Mouse (Mus musculus) kidney, postnatal 0 days (tissue): ENCODE measurements at regions not wholly inside any gene's neighbourhood (a gene's known extent, or its start where the extent isn't known, plus 50 kb on each side); places are given as distances from the start of the nearest gene placed in this dataset.

Experiments
- ATAC-seq: fragments of 200-750 bp; cut with Nextera tagmentation; replicated peaks from 2 replicates; pipeline ENCODE4 v1.8.0; 2017; ENCODE audit warnings: low read depth, moderate number of reproducible peaks, moderate TSS enrichment, moderate library complexity; ENCODE audit not compliant: low FRiP score
- DNase-seq: peaks from one replicate; pipeline ENCODE4 v3.0.0-alpha.2; 2016; ENCODE audit warnings: low spot score
- H3K27ac ChIP-seq: fragments of 300-500 bp; sonication (generic); 2 replicates; pipeline ENCODE4 v1.5.1; 2014; ENCODE audit warnings: mild to moderate bottlenecking
- H3K27me3 ChIP-seq: fragments of 300-500 bp; sonication (generic); 2 replicates; pipeline ENCODE4 v1.6.1; 2014; ENCODE audit warnings: low read length, mixed read lengths; ENCODE audit not compliant: insufficient read depth
- H3K36me3 ChIP-seq: fragments of 300-500 bp; sonication (generic); 2 replicates; pipeline ENCODE4 v1.6.1; 2014; ENCODE audit warnings: low read length, mixed read lengths; ENCODE audit not compliant: insufficient read depth
- H3K4me1 ChIP-seq: fragments of 300-500 bp; sonication (generic); replicated peaks from 2 replicates; pipeline ENCODE4 v1.6.1; 2014; ENCODE audit warnings: antibody characterized with exemption, low read length, mixed read lengths; ENCODE audit not compliant: insufficient read depth
- H3K4me2 ChIP-seq: fragments of 300-500 bp; sonication (generic); 2 replicates; pipeline ENCODE4 v1.6.1; 2014; ENCODE audit warnings: mild to moderate bottlenecking, low read length, moderate library complexity, mixed read lengths
- H3K4me3 ChIP-seq: fragments of 300-500 bp; sonication (generic); replicated peaks from 2 replicates; pipeline ENCODE4 v1.5.1; 2014; ENCODE audit warnings: low read depth, low read length
- H3K9ac ChIP-seq: fragments of 300-500 bp; sonication (generic); 2 replicates; pipeline ENCODE4 v1.6.1; 2014; ENCODE audit warnings: low read depth, low read length
- H3K9me3 ChIP-seq: fragments of 300-500 bp; sonication (generic); replicated peaks from 2 replicates; pipeline ENCODE4 v1.6.1; 2016; ENCODE audit warnings: low read length, inconsistent platforms, mixed read lengths
- CTCF ChIP-seq: IDR thresholded peaks from 2 replicates; pipeline ENCODE4 v1.5.1; 2016; ENCODE audit warnings: antibody characterized with exemption, low read depth, mild to moderate bottlenecking, moderate library complexity
- WGBS: fragments of 180-500 bp; shearing (Covaris S2); extraction: QIAGEN DNeasy Blood & Tissue Kit; methylation state at CpG from one replicate; pipeline ENCODE4 v1.1.7; 2014; 5-methylcytosine and 5-hydroxymethylcytosine counted together

DNA sequence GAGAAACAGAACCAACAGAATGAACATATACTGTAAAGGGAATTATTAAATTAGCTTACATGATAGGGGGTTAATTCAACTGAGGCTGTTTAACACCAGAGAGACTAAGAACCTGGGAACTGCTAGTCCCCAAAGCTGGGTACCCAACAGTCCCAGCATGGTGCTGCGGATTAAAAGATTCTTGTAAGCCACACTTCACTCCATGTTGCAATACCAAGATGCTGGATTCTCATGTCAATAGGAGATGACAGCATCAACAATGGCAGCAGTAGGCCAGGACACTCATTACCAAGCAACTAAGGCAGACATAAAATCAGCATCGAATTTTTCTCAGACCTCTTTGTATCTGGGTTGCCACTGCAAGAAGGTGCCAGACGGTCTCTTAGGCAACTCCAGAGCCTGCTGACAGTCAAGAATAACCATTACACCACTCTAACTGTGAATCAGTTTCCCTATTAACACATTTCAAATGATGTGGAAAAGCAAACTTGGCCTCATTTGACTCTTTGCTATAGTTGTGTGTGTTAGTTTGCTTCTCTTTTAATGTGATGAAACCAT is 79.1 kb upstream of the Gls start:
- Histone ChIP-seq H3K27ac (no peak overlapping the region), H3K27me3 (no peaks in the 10 kb centered on the region), H3K9me3 (no peaks in the 10 kb centered on the region), H3K36me3 (no peaks in the 10 kb centered on the region), H3K4me1 (no peaks in the 10 kb centered on the region), H3K4me3 (no peak overlapping the region), H3K9ac (no peak overlapping the region), H3K4me2 (no peak overlapping the region)
- WGBS, result 83% methylated on average over 3 of the region's 3 CpGs
- ATAC-seq (no peak), DNase-seq (no peak)
- no peak for TF ChIP-seq CTCF

DNA sequence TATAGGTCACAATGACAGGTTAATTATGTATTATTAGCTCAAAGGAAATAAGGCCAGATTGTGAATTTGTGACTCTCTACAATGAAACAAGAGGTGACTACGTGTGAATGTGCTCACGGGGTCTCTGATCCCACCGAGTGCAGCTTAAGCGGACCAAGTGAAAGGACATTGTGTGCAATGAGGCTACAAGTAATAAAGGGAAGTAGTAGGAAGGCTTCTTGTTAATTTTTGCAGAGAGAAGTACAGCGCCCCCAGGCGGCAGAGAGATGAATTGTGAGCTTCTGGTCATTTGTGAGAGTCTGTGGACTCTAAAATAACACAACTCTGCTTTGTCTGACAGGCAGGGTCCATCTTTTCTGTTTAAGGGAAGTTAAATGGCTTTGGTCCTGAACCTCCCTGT is 73.9 kb upstream of the Gls start:
- no peak for ATAC-seq
- peak; percentile 35 for DNase-seq
- Histone ChIP-seq H3K36me3 (no peaks in the 10 kb centered on the region), H3K4me2 (no peak overlapping the region), H3K9me3 (no peaks in the 10 kb centered on the region), H3K27me3 (no peaks in the 10 kb centered on the region), H3K4me1 (no peaks in the 10 kb centered on the region), H3K9ac (no peak overlapping the region), H3K4me3 (no peak overlapping the region), H3K27ac (no peak overlapping the region)
- peak; percentile 54 for TF ChIP-seq CTCF
- WGBS, result 49% methylated on average over 6 of the region's 6 CpGs

DNA sequence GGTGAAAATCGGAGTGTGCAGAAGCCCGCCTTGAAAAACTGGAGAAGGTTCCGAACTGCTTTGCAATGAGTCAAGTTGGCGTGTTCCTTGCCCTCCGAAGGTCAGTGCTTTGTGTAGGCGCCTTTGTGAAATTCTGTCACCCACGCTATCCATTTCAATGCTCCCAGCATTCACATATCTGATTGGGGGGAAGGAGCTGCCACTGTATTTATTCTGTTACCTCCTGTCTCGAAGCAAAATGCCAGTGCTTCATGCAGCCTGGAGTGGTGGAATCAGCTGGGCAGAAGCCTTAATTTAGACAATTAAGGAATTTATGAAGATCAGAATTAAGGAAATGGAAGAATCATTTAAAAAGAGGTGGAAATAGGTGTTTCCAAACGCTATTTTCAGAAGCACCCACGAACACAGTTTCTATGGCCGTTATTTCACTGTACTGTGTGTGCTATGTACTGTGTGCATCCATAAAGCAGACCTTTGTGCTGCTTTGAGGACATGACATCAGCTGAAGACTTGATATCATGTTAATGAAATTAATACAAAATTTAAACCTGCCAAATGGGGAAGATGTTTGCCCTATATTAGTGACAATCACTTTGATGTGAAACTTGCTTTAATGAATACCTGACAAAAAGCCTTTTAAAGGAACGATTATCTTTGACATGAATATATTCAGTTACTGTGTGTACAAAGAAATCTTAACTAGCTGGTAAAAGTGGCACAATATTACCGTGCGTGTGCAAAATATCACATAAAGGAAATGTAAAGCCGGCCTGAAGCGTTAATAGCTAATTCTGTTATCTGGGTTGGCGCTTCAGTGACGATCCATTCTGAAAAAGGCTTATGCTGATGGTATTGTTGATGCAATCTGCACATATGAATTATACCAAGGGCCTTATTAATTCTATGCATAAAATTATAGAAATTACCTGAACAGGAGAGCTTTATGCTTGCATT is 72.9 kb upstream of the Gls start:
- Histone ChIP-seq H3K9me3 (no peaks in the 10 kb centered on the region), H3K36me3 (no peaks in the 10 kb centered on the region), H3K4me3 (no peak overlapping the region), H3K27ac (no peak overlapping the region), H3K4me2 (no peak overlapping the region), H3K27me3 (no peaks in the 10 kb centered on the region), H3K4me1 (no peaks in the 10 kb centered on the region), H3K9ac (no peak overlapping the region)
- TF ChIP-seq CTCF, result no peak
- ATAC-seq (no peak), DNase-seq (no peak)
- 72% methylated on average over 18 of the region's 18 CpGs for WGBS

DNA sequence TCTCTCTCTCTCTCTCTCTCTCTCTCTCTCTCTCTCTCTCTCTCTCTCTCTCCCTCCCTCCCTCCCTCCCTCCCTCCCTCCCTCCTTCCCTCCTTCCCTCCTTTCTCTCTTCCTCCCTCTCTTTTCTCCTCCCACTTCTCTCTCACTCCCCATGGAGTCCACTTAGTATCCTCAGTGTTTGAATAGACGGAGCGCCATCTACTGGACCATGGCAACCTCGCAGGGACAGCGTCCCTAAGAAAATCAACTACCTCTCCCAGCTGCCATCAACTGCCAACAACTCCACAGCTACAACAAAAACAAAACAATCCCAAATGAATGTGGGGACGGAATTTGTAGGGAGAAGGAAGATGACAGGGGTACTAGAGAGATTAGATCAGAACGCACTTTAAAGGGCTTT is 69.5 kb upstream of the Gls start:
- TF ChIP-seq CTCF, result peak; percentile 79
- peak; percentile 72 for ATAC-seq
- no peaks in the 10 kb centered on the region for H3K4me1 ChIP-seq
- no peaks in the 10 kb centered on the region for H3K36me3 ChIP-seq
- no peak overlapping the region for H3K9ac ChIP-seq
- DNase-seq, result peak; percentile 87
- no peak overlapping the region for H3K4me3 ChIP-seq
- WGBS, result 11% methylated on average over 6 of the region's 6 CpGs
- H3K4me2 ChIP-seq, result 0 out of 2 replicates have a peak overlapping the region, but pooled peaks have one; percentile 15
- no peak overlapping the region for H3K27ac ChIP-seq
- H3K9me3 ChIP-seq, result no peaks in the 10 kb centered on the region
- H3K27me3 ChIP-seq, result no peaks in the 10 kb centered on the region

DNA sequence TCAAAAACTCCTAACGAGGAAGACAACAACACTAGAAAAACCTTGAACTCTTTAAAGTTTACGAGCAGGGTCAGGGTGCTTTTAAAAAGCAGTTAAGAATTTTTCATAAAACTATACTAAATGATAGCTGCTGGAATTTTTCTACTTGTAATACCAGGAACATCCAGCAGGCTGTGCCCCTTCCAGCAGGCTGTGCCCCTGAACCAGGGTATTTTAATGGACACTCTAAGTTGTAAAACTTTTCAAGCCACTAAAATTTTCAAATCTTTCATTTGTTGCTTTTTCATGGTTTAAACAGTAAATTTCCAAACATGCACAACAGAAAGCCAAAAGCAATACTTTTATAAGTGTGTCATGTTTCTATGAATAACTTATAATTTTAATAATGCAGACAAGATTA is 68.2 kb upstream of the Gls start:
- Histone ChIP-seq H3K27me3 (no peaks in the 10 kb centered on the region), H3K9ac (no peak overlapping the region)
- WGBS, result 59% methylated on average over 2 of the region's 2 CpGs

DNA sequence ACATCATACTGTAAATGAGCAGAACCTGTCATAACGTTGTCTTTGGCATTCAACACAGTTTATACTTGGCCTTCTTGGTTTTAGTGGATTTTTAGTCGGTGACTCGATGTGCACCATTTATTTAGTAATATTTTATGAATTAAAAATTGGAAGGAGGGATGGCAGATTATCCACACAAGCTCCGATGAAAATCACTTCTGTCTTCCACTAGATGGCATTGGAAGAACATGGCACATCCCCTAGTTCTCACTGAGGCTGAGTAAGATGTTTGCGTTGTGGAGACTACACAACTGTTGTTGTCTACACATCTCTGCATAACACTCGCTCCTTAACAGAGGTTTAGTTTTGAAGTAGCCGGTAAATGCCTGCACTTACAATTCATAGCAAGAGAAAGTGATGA is 66.5 kb upstream of the Gls start:
- WGBS, result 64% methylated on average over 7 of the region's 7 CpGs
- no peaks in the 10 kb centered on the region for H3K4me1 ChIP-seq
- H3K4me2 ChIP-seq, result no peak overlapping the region
- DNase-seq (no peak), ATAC-seq (no peak)
- peak; percentile 67 for TF ChIP-seq CTCF
- H3K27ac ChIP-seq, result no peak overlapping the region
- H3K27me3 ChIP-seq, result no peaks in the 10 kb centered on the region
- H3K9ac ChIP-seq, result no peak overlapping the region
- no peaks in the 10 kb centered on the region for H3K36me3 ChIP-seq
- no peak overlapping the region for H3K4me3 ChIP-seq
- H3K9me3 ChIP-seq, result no peaks in the 10 kb centered on the region

More for the DNA sequence above, 68.2 kb upstream of the Gls start:
- no peaks in the 10 kb centered on the region for H3K9me3 ChIP-seq
- no peak for ATAC-seq
- no peaks in the 10 kb centered on the region for H3K36me3 ChIP-seq
- H3K4me1 ChIP-seq, result no peaks in the 10 kb centered on the region
- peak; percentile 67 for TF ChIP-seq CTCF
- no peak overlapping the region for H3K4me3 ChIP-seq
- no peak overlapping the region for H3K27ac ChIP-seq
- no peak overlapping the region for H3K4me2 ChIP-seq
- DNase-seq, result peak; percentile 41
